Mouse (Mus musculus) myocyte (in vitro differentiated cells): ENCODE data around the gene Lpin2.

Experiments used
- CEBPB ChIP-seq: IDR thresholded peaks from 2 replicates; pipeline ENCODE4 v1.6.1; 2011; ENCODE audit warnings: mild to moderate bottlenecking, moderate library complexity; ENCODE audit not compliant: poor library complexity, insufficient read depth, severe bottlenecking
- E2F4 ChIP-seq: IDR thresholded peaks from one replicate; pipeline ENCODE4 v1.6.1; 2011; ENCODE audit warnings: mild to moderate bottlenecking, control low read depth, moderate library complexity; ENCODE audit not compliant: insufficient read depth
- MAX ChIP-seq: IDR thresholded peaks from one replicate; pipeline ENCODE4 v1.6.1; 2011; ENCODE audit warnings: low read depth, mild to moderate bottlenecking, control low read depth
- MYOG ChIP-seq, 3 experiments: IDR thresholded peaks; one replicate each; pipeline ENCODE4 v1.6.1; 2011; ENCODE audit warnings: control low read depth in 2 of 3, low read depth in 2 of 3, mild to moderate bottlenecking in 2 of 3; ENCODE audit not compliant: insufficient read length in 2 of 3, control insufficient read depth in 1 of 3, insufficient read depth in 1 of 3
- POLR2A ChIP-seq: IDR thresholded peaks from one replicate; pipeline ENCODE4 v1.6.1; 2011; ENCODE audit warnings: low read depth, mild to moderate bottlenecking, control low read depth, moderate library complexity; ENCODE audit not compliant: insufficient read length
- POLR2AphosphoS2 ChIP-seq: IDR thresholded peaks from one replicate; pipeline ENCODE4 v1.6.1; 2011; ENCODE audit warnings: low read depth, control low read depth; ENCODE audit not compliant: insufficient read length
- USF1 ChIP-seq: IDR thresholded peaks from one replicate; pipeline ENCODE4 v1.6.1; 2011; ENCODE audit warnings: low read depth, mild to moderate bottlenecking, control low read depth, moderate library complexity

DNA sequence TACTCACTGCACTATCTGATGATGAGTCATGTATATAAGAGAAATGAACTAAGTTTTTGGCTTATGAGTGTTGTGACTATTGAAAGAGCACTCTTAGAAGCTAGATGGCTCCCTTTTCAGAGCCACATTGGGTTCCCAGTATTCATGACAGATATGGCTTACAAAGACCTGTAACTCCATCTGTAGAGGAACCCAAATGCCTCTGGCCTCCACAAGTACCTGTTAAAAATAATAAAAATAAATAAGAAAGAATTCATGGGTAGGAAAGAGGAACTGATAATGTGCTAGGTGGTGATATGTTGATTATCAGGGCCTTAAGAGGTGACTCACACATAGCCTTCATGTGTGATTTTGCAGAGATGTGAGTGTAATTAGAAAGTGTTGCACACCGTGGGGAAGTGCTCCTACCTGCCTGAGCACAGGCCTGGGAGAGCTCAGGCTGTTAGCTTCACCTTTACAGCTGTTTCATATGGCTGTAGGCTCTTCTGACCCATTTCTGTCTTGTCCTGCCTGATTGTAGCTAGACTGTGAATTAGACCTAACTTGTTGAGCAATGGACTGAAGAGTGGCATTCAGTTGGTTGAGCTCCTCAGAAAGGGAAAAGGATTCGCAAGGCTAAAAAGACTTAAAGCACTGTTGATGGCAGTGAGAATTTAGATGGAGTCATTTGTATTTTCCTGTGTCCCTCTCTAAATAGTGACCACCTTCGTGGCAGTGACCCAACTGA, 12.7 kb downstream of the Lpin2 start:
- no peak for TF ChIP-seq USF1
- no peak for TF ChIP-seq POLR2A
- no peak for TF ChIP-seq CEBPB
- no peak for TF ChIP-seq POLR2AphosphoS2
- no peak for TF ChIP-seq MYOG (IDR thresholded peaks at IDR 0.05; ENCODE audit: control insufficient read depth in 1 of 3, insufficient read depth in 1 of 3, insufficient read length in 2 of 3, low read depth in 2 of 3)
- no peak for TF ChIP-seq MAX
- TF ChIP-seq E2F4, result no peak
